Mouse (Mus musculus) liver, postnatal 0 days (tissue): ENCODE measurements at regions not wholly inside any gene's neighbourhood (a gene's known extent, or its start where the extent isn't known, plus 50 kb on each side); places are given as distances from the start of the nearest gene placed in this dataset.

Experiments
- ATAC-seq: fragments of 200-750 bp; cut with Nextera tagmentation; 2 replicates; pipeline ENCODE4 v1.8.0; 2017; ENCODE audit warnings: mild to moderate bottlenecking, moderate library complexity
- DNase-seq: peaks from one replicate; pipeline ENCODE4 v3.0.0-alpha.2; 2016
- H3K27ac ChIP-seq: fragments of 300-500 bp; sonication (generic); 2 replicates; pipeline ENCODE4 v1.5.1; 2014; ENCODE audit warnings: antibody characterized with exemption, moderate library complexity, mild to moderate bottlenecking, low read depth
- H3K27me3 ChIP-seq: fragments of 300-500 bp; sonication (generic); 2 replicates; pipeline ENCODE4 v1.6.1; 2014; ENCODE audit warnings: low read length, control low read depth, mixed read lengths; ENCODE audit not compliant: insufficient read depth
- H3K36me3 ChIP-seq: fragments of 300-500 bp; sonication (generic); replicated peaks from 2 replicates; pipeline ENCODE4 v1.6.1; 2014; ENCODE audit warnings: mild to moderate bottlenecking, control low read depth, low read length, moderate library complexity, mixed read lengths; ENCODE audit not compliant: insufficient read depth
- H3K4me1 ChIP-seq: fragments of 300-500 bp; sonication (generic); 2 replicates; pipeline ENCODE4 v1.6.1; 2014; ENCODE audit warnings: antibody characterized with exemption, mild to moderate bottlenecking, control low read depth; ENCODE audit not compliant: insufficient read depth
- H3K4me2 ChIP-seq: fragments of 300-500 bp; sonication (generic); 2 replicates; pipeline ENCODE4 v1.6.1; 2014; ENCODE audit warnings: low read depth, mild to moderate bottlenecking, low read length, moderate library complexity, mixed read lengths
- H3K4me3 ChIP-seq: fragments of 300-500 bp; sonication (generic); 2 replicates; pipeline ENCODE4 v1.5.1; 2014; ENCODE audit warnings: low read depth, low read length
- H3K9ac ChIP-seq: fragments of 300-500 bp; sonication (generic); replicated peaks from 2 replicates; pipeline ENCODE4 v1.6.1; 2014; ENCODE audit warnings: mild to moderate bottlenecking, moderate library complexity
- H3K9me3 ChIP-seq: fragments of 300-500 bp; sonication (generic); 2 replicates; pipeline ENCODE4 v1.6.1; 2016; ENCODE audit warnings: mild to moderate bottlenecking, control low read depth, low read length, mixed read lengths
- CTCF ChIP-seq: sonication (generic); IDR thresholded peaks from 2 replicates; pipeline ENCODE4 v1.5.1; 2016; ENCODE audit warnings: antibody characterized with exemption, low read depth
- EP300 ChIP-seq: IDR thresholded peaks from 2 replicates; pipeline ENCODE4 v1.6.1; 2016; ENCODE audit warnings: antibody characterized with exemption, low read depth, mild to moderate bottlenecking
- WGBS: fragments of 180-500 bp; shearing (Covaris S2); extraction: QIAGEN DNeasy Blood & Tissue Kit; methylation state at CpG from one replicate; pipeline ENCODE4 v1.1.7; 2014; ENCODE audit not compliant: insufficient replicate concordance; 5-methylcytosine and 5-hydroxymethylcytosine counted together

DNA sequence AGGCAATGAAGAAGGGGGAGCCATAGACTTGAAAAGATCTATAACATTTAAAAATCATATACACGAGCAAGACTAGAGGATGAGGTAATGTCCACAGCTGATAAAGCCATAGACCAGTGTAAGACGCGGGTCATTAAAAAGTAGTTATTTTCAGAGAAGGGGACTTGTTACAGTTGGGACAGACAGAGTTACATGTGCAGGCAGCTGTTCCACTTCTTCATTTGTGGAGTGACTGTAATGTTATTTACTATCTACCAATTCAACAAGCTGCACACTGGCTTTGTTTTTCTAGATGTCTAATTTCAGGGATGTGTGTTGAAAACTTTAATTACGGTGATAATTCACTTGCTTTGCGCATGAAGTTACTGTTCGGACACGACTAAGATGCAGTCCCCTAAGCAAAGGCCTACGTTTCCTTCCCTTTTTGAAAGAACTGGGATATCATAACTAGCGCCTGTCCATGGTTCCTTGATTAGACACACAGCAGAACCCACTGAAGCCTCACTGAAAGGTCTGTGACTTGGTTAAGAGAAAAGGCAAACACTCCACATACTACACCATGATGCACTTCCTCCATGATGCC, 320.7 kb upstream of the Clint1 start:
- Histone ChIP-seq H3K27me3 (no peaks in the 10 kb centered on the region), H3K4me2 (no peak overlapping the region), H3K9ac (no peak overlapping the region), H3K36me3 (no peaks in the 10 kb centered on the region), H3K27ac (no peak overlapping the region), H3K4me3 (no peak overlapping the region), H3K4me1 (no peaks in the 10 kb centered on the region), H3K9me3 (no peaks in the 10 kb centered on the region)
- 78% methylated on average over 9 of the region's 9 CpGs for WGBS
- DNase-seq: no peak
- no peak for ATAC-seq
- no peak for TF ChIP-seq CTCF
- TF ChIP-seq EP300: no peak

DNA sequence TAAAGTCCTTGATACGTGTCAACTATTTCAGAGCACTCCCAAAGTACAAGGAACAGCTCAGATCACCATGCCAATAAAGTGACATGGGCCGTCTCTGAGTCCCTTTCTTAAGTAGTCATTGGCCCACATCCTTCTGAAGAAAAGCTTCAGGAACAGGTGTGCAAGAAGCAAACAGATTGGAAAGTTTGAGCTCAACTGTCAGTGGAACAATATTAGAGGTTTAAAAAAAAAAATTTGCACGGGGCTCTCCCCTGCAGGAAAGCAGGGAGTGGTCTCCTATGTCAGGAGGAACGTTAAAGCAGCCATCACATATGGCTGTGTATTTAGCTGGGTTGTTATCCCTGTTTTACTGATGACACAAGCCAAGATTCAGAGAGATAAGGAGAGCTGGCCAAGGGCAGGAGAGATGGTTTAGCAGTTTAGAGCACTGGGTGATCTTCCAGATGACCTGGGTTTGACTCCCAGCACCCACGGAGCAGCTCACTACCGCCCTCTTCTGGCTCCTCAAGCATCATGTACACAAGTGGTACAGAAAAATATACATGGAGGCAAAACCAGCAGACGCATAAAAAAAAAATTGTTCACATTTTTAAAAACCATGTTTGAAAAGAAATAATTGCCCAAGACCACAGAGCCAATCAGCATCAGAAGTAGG, 318.3 kb upstream of the Clint1 start:
- no peaks in the 10 kb centered on the region for H3K4me1 ChIP-seq
- DNase-seq: peak; percentile 39
- H3K9ac ChIP-seq: no peak overlapping the region
- H3K27me3 ChIP-seq: no peaks in the 10 kb centered on the region
- H3K4me3 ChIP-seq: no peak overlapping the region
- H3K9me3 ChIP-seq: no peaks in the 10 kb centered on the region
- H3K4me2 ChIP-seq: no peak overlapping the region
- no peaks in the 10 kb centered on the region for H3K36me3 ChIP-seq
- ATAC-seq: no peak
- TF ChIP-seq EP300 (no peak), CTCF (peak; percentile 64)
- 39% methylated on average over 7 of the region's 7 CpGs for whole genome bisulfite sequencing
- H3K27ac ChIP-seq: no peak overlapping the region

DNA sequence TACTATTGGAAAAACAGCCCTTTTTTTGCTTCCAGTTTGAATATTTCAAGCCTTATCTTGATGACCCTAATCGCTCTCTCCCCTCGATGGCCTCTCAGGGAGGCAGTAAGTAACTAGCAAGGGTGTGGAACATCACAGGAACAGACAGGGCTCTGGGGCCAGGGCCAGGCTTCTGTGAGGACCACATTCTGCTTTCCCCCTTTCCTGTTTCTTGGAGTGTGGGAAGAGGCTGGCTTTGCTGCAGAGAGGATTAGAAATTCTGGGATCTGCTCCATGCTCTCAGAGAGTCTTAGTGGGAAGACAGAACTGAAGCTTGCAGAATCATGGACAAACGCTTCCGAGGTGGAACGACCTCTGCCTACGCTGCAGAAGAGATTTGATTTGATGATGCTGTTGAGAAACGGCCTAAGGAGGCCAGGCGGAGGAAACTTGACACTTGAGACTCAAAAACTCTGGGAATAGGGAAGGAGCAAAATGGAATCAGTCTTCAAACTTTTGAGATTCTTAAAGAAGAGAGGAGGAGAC, 316.3 kb upstream of the Clint1 start:
- Histone ChIP-seq H3K4me2 (no peak overlapping the region), H3K27me3 (no peaks in the 10 kb centered on the region), H3K4me3 (no peak overlapping the region), H3K4me1 (no peaks in the 10 kb centered on the region), H3K9ac (no peak overlapping the region), H3K27ac (no peak overlapping the region), H3K9me3 (no peaks in the 10 kb centered on the region), H3K36me3 (no peaks in the 10 kb centered on the region)
- no peak for TF ChIP-seq CTCF
- no peak for TF ChIP-seq EP300
- ATAC-seq (no peak), DNase-seq (no peak)
- 73% methylated on average over 8 of the region's 8 CpGs for WGBS

DNA sequence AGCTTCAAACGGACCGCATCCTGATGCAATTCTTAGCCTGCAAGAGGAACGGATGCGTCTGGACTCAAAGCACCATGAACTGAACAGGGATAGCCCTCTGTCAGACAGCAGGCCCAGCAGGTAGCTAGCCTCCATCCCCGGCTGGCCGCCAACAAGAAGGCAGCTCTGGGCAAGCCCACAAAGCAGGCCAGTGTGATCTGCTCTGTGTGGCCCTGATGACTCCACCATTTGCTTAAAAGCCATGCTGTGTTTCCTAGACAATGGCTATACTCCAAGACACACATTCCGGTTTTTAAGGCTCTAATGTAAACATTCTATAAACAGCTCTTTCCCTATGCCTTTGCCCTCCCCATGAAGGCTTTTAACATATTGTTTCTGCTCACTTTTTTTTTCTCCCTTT, 313.8 kb upstream of the Clint1 start:
- no peaks in the 10 kb centered on the region for H3K36me3 ChIP-seq
- WGBS: 77% methylated on average over 7 of the region's 7 CpGs
- TF ChIP-seq CTCF (no peak), EP300 (no peak)
- H3K4me3 ChIP-seq: no peak overlapping the region
- no peak overlapping the region for H3K4me2 ChIP-seq
- DNase-seq: no peak
- ATAC-seq: no peak
- H3K27ac ChIP-seq: no peak overlapping the region
- no peaks in the 10 kb centered on the region for H3K4me1 ChIP-seq
- H3K9ac ChIP-seq: no peak overlapping the region
- H3K9me3 ChIP-seq: no peaks in the 10 kb centered on the region
- H3K27me3 ChIP-seq: no peaks in the 10 kb centered on the region

GRCm38 (mm10) chr11:45539459-45539858, 312.4 kb upstream of the Clint1 start:
- Histone ChIP-seq H3K9me3 (no peaks in the 10 kb centered on the region), H3K4me1 (no peaks in the 10 kb centered on the region), H3K36me3 (no peaks in the 10 kb centered on the region), H3K9ac (no peak overlapping the region), H3K27me3 (no peaks in the 10 kb centered on the region), H3K4me3 (no peak overlapping the region), H3K4me2 (no peak overlapping the region), H3K27ac (no peak overlapping the region)
- WGBS: 44% methylated on average over 4 of the region's 4 CpGs
- no peak for ATAC-seq
- DNase-seq: peak; percentile 70
- TF ChIP-seq CTCF: peak; percentile 82
- TF ChIP-seq EP300: no peak

- TF ChIP-seq CTCF (no peak), EP300 (no peak)
- ATAC-seq (no peak), DNase-seq (no peak)
- no peaks in the 10 kb centered on the region for H3K9me3 ChIP-seq
- no peaks in the 10 kb centered on the region for H3K27me3 ChIP-seq
- no peak overlapping the region for H3K27ac ChIP-seq
- no peaks in the 10 kb centered on the region for H3K4me1 ChIP-seq
- H3K36me3 ChIP-seq: no peaks in the 10 kb centered on the region
- H3K4me3 ChIP-seq: no peak overlapping the region
- WGBS: 41% methylated on average over 3 of the region's 3 CpGs
- no peak overlapping the region for H3K9ac ChIP-seq
- H3K4me2 ChIP-seq: no peak overlapping the region
Measured at GRCm38 (mm10) chr11:45544531-45544930, 307.3 kb upstream of the Clint1 start.
